Mouse (Mus musculus) 3134 (cell line): ENCODE measurements around the gene Cryl1.

Experiments used
- DNase-seq: peaks from one replicate; pipeline ENCODE4 v3.0.0-alpha.2; 2011; ENCODE audit warnings: low spot score; ENCODE audit not compliant: insufficient read length; ENCODE audit errors: extremely low read depth

Gene Cryl1

DNA sequence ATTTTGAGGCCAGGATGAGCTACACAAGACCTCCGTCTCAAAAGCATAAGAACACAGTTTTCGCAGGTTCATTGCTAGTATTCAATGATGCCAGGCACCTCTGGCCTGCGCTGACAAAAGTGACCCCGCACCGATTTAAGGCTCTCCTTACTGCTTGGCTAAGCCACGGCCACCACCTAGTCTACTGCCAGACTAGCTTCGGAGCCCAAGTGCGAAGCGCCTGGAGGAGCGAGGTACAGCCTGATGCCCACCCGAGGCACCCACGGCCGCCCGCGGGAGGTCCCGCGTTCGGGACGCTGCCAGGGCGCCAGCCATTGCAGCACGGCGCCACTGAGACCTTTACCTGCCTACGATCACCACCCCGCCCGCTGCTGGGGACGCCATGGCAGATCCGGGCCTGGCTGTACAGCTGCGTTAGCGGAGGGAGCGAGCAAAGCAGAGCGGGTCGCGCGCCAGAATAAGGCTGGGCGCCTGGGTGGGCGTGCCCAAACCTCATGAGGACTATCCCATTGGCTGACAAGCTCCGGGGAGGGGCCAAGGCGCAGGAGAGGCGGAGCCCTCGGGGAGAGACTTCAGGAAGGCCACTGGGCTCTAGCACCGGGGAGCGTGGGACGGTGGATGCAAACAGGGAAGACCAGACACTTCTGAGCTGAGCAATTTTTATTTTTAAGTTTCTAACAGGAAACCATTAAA, at the start of gene Cryl1:
Gene Cryl1 (minus strand): TSS at position 465 of the 693 bp plus-strand sequence.
- DNase-seq, result peak; percentile 88

- DNase-seq, result no peak
These were observed 32.1 kb upstream of the Cryl1 start for GRCm38 (mm10) chr14:57430451-57430850.

- DNase-seq, result no peak
These were observed 25.9 kb upstream of the Cryl1 start for GRCm38 (mm10) chr14:57424212-57424561.

DNA sequence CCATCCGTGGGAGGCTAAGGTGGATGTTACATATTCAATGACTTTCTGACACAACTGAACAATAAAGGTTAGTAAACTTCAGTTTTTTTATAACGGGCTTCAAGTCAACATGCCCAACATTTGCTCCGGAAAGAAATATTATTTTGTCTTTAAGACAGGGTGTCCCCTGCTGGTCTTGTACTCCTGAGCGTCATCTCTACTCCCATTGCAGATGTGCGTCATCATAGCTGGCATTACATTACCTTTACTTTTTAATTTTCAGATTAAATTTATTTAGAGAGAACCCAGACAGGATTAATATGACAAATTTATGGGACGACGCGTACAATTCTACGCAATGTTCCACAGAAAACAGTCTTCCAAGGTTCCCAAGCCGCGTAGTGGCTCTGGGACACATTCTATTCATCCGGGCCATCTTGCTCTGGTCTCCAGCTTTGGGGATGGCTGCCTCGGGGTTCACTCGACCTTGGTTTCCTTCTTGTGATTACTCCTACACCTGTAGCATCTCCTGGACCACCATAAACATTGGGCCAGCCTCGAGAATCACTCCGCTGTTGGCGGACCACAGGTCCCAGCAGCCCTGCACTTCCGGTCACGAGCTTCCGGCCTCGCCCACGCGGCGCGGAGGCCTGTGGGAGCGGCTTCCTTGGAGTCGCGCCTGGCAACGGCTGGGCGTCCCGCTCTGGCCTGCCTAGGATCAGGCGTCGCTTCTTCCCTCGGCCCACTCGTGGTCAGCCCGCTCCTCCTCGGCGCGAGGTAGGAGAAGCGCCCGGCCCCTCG, 25.3 kb upstream of the Cryl1 start, which contains the start of gene Ift88:
Gene Ift88 (plus strand): TSS at position 631 of the 780 bp plus-strand sequence.
- DNase-seq, result peak; percentile 91

DNA sequence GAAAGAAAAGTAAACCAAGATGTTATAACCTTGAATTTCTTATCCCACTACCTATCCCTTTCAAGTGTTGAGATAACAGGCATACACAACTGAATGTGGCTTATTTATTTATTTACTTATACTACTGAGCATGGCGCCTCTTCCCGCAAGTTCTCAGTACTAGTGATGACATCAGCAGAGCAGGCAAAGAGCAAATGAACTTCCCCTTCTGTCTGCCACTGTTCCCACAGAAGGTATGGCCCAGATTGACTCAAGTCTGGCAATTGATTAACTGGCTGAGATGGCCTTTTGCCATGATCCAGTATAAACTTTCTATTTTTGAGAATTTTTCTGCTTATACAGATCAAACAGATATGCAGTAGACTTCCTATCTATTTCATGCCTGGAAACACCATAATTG, 18.9 kb upstream of the Cryl1 start:
- no peak for DNase-seq

GRCm38 (mm10) chr14:57412166-57412565, 13.8 kb upstream of the Cryl1 start:
- no peak for DNase-seq

GRCm38 (mm10) chr14:57409106-57409505, 10.8 kb upstream of the Cryl1 start:
- no peak for DNase-seq

DNA sequence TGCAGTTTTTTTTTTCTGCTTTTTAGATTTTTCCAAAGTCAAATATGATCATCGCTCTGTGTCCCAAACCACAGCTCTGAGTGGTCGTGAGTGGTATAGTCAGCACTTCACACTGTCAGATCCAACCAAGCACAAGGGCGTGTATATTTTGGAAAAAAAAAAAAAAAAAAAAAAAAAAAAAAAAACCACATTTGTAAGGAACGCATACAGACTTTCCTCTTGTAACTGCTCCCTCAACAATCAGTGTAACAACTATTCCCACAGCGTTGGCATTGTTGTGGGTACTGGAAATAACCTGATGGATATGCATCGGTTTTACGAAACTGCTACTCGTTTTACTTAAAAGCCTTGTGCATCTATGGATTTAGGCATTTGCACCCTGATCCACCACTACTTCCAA, 9.8 kb upstream of the Cryl1 start:
- no peak for DNase-seq

DNA sequence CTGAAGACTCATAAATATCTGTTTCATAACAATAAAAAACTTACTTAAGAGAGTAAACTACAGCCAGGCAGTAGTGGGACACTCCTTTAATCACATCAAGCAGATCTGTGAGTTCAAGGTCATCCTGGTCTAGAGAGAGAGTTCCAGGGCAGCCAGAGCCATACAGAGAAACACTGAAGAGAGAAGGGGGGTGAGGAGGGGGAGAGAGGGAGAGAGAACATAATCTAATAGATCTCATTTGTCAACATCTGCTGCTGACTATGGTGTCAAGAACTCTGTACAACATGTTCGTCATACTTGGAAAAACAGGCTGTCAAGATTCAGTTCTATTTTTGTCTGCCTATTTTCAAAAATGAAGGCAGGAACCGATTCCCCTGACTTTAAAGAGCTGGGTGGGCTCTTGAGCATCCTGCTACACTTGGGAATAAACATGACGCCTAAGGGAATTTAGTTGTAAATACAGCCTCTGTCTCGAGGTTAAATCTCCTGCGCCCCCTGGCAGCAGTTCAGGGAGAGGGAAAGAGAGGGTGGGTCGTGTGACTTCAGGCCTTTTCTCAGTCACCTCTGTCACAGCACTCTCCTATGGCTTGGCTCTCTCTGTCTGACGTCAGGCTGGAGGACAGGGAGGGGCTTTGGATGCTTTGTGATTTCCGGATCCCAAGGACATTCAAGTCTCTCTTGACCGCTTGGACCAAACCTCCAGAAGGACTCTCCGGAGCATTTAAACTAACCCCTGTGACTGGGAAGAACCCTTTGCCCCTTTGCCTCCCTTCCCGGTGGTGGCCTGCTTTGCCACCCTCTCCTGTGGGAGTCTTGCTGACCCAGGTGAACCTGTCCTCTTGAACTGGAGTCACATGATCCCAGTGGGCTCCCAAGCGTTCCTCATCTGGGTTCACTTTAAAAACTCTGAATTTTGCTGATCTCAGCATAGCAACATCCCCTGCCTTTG, 9.0 kb upstream of the Cryl1 start:
- DNase-seq, result no peak

- DNase-seq, result no peak
These were observed 4.5 kb upstream of the Cryl1 start for GRCm38 (mm10) chr14:57402815-57403214.

DNA sequence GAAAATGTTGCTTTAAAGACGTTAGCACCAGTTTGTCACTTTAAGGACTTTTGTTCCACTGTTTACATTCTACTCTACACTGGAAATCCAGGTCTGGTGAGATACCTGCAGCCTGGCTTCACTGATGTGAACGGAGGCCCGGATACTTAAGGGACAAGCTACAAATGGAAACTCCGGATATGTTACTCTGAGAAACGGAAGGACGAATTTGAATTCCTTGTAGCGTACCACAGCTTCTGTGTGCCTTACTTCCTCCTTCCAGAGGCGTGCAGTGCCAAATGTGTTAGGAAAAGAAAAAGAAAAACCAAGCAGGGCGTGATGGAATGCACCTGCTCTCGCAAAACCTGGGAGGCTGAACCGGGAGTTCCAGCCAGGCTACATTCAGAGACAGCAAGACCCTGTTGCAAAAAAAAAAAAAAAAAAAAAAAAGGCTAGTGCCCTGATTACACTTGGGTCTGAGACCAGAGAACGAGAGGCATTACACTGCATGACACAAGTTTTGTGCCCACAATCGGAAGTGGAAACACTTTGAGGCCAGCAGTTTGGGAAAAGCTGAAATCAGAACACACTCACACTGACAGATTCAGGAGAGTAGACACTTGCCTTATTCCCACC, 591 bp upstream of the Cryl1 start:
- no peak for DNase-seq

DNA sequence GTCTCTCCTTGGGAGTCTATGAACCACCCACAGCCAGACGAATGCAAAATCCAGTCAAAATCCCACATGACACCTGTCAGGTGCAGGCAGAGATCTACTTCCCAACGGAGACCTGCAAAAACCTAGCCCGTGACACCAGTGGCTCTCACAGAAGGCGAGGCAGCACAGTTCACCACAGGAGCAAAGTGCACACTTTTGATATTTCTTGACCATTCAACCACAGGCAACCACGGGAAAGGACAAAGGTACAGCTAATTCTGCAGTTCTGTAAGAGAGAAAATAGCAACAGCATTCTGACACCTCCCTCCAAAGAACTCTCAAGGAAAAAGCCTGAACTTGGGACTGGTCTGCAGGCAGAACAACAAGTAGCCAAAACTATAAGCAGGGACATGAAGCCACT, 1.1 kb downstream of the Cryl1 start:
- DNase-seq, result no peak

DNA sequence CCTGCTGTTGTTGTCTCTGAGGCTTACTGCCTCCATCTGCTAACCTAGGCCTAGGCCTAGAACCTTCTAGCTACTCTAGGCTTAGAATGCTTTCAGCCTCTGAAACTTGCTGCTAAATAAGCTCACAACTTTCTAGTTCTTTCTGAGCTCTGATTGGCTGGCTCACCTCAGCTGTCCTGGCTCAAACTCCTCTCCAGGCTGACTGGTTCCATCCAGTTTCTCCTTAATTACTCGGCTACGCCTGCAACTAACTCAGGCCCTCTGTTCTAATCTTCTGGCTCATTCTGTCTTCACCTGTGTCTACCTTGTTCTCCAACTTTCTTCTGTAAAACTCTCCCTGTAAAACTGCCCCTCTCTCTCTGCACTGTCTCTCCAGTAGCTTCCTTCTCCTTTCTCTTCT, 2.9 kb downstream of the Cryl1 start:
- DNase-seq, result no peak

DNA sequence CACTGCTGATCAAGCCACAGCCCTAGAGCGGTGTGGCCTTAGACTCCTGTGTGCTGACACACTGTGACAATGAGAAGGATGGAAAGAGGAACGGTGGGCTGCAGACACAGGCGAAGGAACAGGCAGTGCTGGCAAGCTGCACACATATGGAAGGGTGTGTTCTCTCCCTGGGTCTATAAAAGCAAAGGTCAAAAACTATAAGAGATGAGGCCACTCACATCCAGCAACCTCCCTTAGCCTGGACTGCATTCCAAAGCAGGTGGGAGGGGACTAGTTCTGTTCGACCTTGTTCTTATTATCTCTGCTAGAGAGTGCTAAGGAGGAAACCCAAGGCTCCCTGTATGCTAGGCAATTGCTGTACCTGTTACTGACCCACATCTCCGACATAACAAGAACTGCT, 6.1 kb downstream of the Cryl1 start:
- DNase-seq, result no peak

DNA sequence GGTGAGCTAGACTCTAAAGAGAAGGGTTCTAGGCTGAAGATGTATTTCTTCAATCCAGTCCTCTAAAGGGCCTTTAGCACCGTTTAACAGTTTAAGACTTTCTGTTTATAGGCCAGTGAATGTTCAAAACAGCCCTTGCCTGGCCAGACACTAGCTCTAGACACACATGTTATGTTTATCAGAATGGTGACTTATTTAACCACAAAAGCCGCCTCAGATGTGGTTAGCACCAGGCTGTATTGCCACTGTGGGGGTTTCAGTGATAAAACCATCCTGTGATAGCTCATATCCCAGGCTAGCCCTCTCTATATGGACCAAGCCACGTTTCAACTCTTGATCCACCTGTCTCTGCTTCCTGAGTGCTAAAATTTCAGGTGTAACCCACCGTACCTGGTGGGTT, 6.7 kb downstream of the Cryl1 start:
- DNase-seq, result no peak

DNA sequence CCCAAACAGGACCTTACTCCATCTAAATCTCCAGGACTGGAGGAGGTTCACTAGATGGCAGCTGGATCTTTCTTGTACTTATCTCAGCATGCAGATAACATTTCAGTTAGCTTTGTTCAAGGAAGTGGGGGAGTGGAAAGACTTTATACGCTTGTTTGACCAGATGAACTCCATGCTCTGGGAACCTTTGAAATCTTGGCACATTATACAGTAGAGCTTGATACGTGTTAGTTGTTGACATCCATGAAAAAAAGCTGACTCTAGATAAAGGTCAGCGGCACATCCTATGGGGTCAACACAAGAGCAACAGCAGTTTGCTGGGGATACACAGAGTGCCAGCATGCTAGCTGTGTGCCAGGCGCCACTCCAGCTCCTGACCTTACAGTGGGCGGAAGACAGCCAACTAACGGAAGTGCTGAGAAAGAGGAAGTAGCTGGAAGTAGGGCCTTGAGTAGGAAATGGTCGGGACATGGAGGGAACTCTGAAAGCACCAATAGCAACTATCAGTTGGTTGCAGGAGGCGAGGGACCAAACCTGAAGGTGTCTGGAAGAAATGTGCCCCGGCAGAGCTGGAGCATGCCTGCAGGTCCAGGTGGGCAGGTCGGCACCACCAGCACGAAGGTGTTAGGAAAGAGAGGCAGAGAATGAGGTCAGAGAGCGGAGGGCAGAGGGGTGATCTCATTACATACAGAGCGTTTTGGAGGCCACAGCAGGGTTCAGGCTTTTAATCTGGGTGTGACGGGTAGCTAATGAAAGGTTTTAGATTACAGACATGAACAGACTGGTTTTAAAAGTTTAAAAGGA, 11.4 kb downstream of the Cryl1 start:
- no peak for DNase-seq

DNA sequence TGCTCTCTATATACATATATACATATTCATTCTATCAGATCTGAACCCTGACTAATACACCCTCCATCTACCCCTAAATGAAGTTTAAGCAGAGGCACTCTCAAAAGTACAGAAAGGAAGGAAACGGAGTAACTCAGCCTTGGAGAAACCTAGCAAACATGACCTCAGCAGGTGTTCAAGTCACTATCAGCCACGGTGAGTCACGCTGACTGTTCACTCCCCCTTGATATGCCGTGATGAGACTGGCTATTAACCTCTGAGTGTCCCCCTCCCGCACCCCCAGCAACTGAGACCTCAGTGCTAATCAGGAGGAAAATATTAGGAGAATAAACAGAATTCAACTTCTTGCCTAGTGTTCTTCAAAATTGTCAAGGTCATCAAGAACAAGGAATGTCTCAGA, 12.7 kb downstream of the Cryl1 start:
- no peak for DNase-seq

GRCm38 (mm10) chr14:57377531-57377930, 20.8 kb downstream of the Cryl1 start:
- DNase-seq, result no peak

DNA sequence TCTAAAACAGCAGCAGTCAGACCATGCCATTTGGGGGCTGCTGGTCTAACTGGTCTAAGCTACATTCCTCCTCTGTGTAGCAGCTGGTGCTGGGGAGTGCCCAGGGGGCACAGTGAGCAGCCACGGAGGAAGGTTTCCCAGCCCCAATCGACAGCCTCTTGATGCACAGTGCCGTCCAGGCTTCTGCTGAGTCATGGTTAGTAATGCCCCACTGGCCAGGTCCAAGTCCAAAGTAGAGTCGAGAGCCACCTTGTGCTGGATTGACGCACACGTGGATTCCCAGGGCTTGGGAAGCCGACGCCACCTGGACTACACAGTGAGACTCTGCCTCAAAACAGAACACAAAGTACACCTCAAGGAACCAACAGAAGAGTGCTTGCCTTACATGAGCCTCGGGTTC, 21.4 kb downstream of the Cryl1 start:
- peak; percentile 15 for DNase-seq

GRCm38 (mm10) chr14:57376016-57376415, 22.3 kb downstream of the Cryl1 start:
- DNase-seq, result no peak
